Mouse (Mus musculus): Measurements from ENCODE around the gene Edar.
A peak's percentile ranks its signal among the peaks of the same experiment; 100 is the strongest.

Edar gene

DNA sequence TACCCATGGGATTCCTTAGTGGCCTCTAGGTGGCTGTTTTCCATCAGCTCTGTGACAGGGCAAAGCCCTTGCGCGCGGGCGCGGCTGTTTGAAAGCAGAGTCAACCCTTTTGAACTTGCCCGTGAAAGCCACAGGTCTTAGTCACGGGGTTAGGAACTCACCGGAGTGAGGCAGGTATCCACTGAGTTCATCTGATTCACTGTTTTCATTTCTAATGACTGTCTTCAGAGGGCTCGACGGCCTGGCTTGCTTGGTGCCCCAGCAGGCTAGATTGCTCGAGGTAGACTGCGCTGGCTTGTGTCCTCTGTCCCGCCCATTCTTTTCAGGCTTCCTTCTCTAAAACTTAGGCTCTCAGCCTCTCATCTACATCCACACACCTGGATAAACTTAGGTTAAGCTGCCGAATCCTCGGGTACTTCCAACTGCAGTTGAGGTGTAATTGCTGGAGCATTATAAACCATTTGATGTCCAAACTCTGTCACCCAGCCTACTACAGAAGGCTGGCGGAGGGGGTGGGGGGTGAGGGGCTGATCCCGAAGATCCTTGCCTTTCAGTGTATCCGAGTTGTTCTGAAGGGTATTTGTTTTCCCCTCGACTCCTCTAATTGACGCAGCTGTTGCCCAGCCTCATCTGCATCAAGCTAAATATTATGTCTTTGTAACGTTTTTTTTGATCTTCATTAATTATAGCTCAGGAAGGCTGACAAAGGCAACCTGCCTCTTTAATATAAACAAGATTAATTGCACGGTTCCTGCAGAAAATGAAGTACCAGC is 24.0 kb downstream of the Edar start:
- DNase-seq = no peak

DNA sequence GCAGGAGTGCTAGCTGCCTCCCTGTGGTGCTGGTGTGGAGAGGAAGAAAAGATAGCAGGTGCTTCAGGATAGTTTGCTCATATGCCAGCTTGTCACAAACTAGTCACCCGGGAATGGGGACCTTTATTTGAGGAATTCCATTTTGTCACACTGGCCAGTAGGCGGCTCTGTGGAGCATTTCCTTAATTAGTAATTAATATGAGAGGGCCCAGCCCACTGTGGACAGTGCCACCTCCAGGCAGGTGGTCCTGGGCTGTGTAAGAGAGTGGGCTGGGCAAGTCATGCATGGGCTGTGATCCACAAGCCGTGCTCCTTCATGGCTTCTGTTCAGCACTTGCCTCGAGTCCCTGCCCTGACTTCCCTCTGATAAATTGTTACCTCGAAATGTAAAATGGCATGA is 26.7 kb downstream of the Edar start:
- no peak for DNase-seq

- DNase-seq = no peak
These were observed 30.8 kb downstream of the Edar start for GRCm38 (mm10) chr10:58644671-58645070.

DNA sequence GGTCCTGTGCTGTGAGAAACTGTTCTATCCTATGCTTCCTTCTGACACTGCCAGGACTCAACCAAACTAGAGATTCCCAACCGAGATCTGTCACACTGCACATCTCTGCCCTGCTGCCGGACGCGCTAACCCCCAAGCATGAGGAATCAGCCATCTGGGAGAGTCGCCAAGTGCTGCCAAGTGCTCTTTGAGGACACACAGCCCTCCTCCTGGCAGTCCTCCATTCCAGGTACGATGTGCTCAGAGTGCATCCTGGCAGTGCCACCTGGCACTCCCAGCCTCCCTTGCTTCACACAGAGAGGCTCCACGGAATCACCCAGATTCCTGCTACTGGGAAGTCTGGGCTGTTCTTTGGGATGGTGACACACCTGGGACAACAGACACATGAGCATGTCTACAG is 31.3 kb downstream of the Edar start:
- DNase-seq = peak; percentile 82 to 87

DNA sequence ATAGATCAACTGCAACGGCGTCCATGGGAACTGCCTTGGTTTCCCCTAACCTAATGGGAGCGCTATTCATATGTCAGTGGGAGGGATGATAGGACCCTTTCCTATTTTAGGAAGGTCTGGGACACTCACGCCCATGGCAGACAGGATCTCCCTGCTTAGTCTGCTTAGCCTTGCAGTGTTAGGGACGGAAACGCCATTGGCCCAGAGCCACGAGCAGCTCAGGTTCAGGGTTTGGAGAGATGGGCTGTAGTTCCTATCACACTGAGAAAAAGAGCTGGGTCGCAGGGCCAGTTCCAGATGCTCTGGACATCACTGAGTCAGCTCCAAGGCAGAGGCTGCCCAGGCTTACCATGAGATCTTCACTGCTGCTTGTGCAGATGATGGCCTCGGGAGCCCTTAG is 32.5 kb downstream of the Edar start:
- peak in 1 of 2 experiments; percentile 47 for DNase-seq

GRCm38 (mm10) chr10:58641631-58642030 is 33.8 kb downstream of the Edar start:
- no peak for DNase-seq

GRCm38 (mm10) chr10:58640446-58641400 is 34.7 kb downstream of the Edar start:
- no peak for DNase-seq

DNA sequence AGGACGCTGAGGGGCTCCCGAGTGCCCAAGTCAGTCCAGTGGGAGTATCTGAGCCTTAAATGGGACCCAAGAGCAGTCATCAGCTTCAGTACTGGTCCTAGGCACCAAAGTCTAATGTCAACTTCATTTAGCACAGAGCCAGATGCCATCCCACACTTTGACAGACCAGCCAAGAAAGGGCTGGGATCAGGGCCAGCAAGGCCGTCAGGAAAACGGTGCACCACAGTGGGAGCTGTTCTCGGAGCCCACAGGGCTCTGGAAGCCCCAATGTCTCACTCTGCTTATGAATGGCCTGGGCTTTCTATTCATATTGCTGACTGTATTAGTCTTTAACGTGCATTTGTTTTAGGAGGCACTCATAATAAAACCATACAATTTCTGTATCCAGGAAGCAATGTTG is 36.2 kb downstream of the Edar start:
- DNase-seq = peak; percentile 84 to 85

DNA sequence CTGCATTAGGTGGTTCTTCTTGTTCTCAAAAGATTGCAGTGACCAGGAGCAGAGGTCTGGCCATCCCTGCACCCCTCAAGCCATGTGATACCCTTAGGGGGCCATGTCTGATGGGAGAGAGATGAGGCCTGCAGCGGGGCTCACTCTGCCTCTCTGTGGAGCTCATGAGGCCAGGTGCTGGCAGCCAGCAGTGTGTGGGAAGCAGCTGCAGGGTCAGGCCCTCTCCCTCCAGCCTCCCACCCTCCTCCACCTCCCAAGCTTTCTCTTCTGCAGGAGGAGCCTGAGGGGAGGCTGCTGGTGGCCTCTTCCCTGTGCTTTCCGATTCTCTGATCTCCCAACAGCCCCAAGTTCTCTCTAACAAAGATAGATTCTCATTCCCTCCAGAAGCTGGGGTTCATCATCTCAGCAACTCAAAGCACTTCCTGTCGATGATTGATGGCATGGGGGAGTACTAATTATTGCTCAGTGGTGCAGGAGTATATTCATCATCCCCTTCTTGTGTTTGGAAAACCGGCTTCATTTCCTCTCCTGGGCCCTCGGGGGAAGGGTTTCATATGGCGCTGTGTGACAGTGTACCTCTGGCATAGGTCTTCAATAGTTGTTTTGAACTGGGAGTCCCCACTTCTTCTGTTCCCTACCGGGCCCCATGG is 38.9 kb downstream of the Edar start:
- no peak for DNase-seq

DNA sequence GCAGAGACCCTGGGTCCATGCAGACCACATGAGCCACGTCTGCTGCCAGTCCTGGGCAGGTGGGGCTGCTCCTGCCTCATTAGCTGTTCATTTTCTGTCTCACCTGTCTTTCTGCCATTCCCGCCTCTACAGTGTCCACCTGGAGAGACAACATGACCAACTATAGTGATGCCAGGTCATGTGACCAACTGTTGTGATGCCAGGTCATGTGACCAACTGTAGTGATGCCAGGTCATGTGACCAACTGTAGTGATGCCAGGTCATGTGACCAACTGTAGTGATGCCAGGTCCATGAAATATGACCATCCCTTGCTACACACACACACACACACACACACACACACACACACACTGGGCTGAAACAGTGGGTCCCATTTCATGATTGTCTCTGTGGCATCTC is 41.9 kb downstream of the Edar start:
- DNase-seq = peak; percentile 47 to 68

DNA sequence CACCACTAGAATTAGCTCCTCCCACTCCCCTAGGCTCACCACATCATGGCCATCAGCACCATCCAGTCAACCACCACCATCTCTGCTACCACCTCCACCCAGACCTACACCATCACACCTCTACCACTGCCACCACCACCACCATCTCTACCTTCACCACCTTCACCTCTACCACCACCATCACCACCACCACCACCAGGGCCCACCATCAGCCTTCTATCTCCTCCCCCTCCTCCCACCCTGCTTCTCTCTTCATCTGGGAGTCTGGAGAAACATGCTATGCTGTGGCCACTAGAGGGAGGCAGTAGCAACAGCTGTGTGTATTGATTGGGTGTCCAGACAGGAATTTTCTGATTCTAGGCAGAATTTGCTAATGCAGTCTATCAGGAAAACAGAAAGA is 47.9 kb downstream of the Edar start:
- DNase-seq = peak; percentile 49 to 62

- DNase-seq = no peak
These were observed 50.4 kb downstream of the Edar start for GRCm38 (mm10) chr10:58624848-58625711.

DNA sequence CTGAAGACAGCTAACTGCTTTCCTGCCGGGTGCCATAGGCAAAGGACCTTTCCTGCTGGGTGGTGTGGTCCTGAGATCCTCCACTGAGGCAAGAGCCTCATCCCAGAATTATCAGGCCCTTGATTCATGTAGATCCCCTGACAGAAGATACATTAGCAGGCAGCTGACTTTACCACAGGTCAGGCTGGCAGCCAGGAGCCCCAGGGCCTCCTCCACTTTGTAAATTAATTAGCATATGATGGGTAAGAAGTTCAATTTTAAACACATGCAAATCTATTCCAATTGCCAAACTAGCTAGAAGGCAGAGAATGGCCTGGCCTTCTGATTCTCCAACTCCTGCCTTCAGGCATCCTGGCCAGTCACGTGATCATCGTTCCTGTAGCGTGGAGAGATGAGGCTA is 56.2 kb downstream of the Edar start:
- peak; percentile 39 to 54 for DNase-seq

- peak; percentile 93 to 94 for DNase-seq
These were observed 56.8 kb downstream of the Edar start for GRCm38 (mm10) chr10:58618501-58619216.

DNA sequence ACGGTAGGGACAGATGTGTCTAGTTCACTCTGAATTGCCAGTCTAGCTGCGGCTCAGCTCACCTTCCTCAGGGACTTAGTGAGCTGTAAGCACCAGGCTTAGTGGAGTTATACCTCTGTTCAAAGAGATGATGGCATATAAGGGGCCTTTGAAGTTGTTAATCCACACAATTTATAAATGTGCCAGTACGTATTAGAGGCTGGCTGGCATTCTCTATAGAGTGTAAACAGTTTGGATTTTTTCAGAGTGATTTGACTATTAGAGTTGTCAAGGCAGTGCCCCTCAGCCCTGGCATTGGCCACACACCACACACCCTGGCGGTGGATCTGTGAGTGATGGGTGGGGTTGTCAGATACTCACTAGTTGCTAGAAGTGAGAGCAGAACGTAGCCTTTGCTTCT is 58.9 kb downstream of the Edar start:
- DNase-seq = no peak

- no peak for DNase-seq
These were observed 60.9 kb downstream of the Edar start for GRCm38 (mm10) chr10:58614601-58615000.

DNA sequence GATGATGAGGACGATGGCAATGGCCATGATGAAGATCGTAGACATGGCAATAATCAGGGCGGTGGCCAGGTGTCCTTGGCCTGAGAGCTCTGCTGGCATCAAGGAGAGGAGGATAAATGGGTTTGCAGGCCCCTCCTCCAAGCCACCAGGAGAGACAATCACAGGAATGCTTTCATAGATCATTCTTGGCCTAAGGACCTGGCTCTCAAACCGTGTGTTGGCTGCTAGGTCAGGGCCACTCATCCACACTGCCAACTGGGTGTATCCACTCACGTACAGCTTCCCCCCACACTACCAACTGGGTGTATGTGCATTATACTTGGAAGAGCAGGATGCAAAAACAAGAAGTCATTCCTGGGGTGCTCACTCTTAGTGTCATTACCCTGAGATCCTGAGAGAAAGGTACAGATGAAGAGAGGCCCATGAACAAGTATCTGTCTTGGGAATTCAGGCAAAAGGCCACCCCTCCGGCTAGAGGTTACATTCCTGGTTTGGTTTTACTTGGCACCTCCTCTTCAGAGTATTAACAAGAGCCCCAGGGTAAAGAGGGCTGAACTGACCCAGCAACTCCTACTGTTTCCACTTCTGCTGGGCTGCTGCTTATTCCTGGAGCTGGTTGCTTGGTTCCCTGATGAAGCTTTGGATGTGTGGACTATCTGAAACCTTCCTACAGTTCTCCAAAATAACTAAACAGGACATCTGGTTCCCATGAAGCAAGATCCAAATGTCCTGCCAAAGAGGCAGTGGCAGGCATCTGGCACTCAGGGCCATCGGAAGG is 64.8 kb downstream of the Edar start:
- no peak for DNase-seq

GRCm38 (mm10) chr10:58608858-58609257 is 66.6 kb downstream of the Edar start:
- DNase-seq = no peak

GRCm38 (mm10) chr10:58606356-58606755 is 69.1 kb downstream of the Edar start:
- DNase-seq = peak in 1 of 2 experiments; percentile 59

GRCm38 (mm10) chr10:58604779-58605178 is 70.7 kb downstream of the Edar start:
- DNase-seq = peak; percentile 91

DNA sequence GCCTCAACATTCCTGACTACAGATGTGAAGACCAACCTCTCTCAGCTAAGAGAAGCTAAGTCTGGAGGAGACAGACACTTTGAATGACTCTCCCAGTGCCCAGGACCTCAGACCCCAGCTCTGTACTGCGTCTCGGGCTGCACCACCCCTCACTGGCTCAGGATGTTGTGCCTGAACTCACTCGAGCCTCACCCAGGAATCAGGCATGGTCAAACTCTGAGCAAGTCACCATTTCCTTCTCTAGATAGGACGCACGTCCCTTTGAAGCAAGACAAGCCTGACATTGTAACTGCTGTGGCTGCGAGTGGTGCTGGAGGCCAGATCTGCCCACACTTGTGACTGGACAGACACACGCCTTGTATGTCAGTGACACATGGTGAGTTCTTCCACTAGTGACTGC is 73.5 kb downstream of the Edar start:
- peak in 1 of 2 experiments; percentile 3 for DNase-seq
